Mouse (Mus musculus) cerebral cortex, adult 2 months (tissue): ENCODE measurements around the gene Olfr313.

Experiments used
- WGBS: fragments of 180-500 bp; shearing (Covaris S2); methylation state at CpG from one replicate; pipeline ENCODE4 v1.1.7; 2018; 5-methylcytosine and 5-hydroxymethylcytosine counted together

Olfr313 gene

GRCm38 (mm10) chr11:58814700-58815099 lies at the start of gene Olfr313:
Gene Olfr313 (plus strand): TSS chr11:58815000.
- 59% methylated on average over 1 of the region's 1 CpGs for WGBS

DNA sequence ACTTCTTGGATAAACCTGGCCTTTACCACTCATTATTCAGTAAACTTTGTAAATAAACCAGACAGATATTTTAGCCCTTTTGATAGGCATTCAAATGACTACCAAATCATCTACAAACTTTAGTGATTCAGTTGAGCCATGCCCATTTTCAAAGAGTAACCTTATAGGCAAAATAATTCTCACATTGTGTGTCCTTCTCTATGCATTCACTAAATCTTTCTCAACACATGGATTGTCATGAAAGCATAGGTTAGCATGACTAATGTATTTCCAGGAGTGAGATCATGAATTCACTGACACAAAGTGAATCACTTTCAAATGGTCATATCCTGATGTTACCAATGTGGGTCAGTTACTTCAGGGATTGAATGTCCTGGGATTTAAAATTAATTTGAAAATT lies 41.9 kb upstream of the Olfr313 start, which contains the start of gene Olfr315:
TSS of gene Olfr315 (plus strand) at position 301 of the 400 bp plus-strand sequence.

DNA sequence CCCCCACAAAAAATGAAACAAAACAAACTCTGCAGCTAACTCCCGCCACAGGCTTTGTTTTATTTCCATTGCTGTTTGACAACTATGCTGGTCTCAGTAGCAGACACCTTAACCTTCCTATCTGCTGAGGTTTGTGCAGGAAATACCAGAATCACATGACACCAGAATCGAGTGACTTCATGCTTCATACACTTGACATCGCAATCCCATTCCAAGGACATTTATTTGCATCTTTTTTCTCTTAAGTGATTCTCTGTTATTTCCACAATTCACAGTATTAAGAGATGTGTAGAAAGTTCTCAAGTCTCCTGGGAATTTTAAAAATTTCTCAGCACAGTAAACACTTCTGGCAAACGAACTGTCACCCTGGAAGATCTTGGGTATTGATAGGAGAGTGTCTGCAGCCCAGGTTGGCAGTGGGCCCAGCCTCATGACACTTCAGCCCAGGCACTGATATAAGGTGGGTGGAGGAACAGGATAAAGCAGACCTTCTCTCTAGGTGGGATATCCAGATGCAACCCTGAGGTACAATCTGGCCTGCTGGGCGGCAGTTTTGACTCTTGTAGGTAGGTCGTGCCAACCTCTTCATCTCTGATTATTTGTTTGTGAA lies 32.2 kb upstream of the Olfr313 start, which contains the start of gene Olfr314:
TSS of gene Olfr314 (plus strand) at position 473 of the 610 bp plus-strand sequence.
- WGBS: 84% methylated on average over 6 of the region's 6 CpGs

DNA sequence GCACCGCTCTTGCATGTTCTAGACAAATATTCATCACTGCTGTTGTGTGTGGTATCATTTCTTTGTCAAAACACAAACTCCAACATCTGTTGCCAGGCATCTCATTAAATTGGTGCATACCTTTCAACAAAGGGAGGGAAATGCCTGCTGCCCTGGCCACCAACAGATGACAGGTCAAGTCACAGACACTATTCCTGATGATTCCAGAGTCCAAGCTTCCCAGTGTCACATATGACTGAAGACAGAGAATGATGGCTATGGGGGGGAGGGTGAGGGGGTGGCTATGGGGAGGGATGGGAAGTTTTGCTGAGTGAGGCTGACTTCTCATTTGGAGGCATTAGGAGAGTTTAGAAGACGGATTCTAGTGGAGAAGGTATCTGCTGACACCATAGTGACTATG lies 30.6 kb upstream of the Olfr313 start:
- 76% methylated on average over 2 of the region's 2 CpGs for WGBS

- 88% methylated on average over 10 of the region's 10 CpGs for WGBS
Measured at GRCm38 (mm10) chr11:58787651-58788050, 27.1 kb upstream of the Olfr313 start.

DNA sequence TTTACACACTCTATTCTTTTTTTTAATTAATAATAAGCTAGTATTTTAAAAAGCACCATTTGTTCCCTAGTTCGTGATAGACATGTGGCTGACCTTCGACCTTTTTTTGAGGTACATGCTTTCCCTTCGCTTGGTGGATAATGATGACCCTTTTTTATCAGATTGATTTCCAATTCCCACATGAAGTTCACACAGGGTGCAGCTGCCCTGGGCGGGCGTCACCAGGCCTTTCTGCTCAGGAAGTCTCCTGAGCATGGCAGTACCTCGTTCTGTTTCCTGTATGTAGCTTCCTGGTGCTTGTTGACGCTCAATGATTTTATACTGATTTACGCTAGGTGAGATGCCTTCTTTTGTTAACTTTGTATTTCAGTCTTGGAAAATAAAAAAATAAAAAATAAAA lies 26.5 kb upstream of the Olfr313 start:
- 88% methylated on average over 8 of the region's 8 CpGs for WGBS

GRCm38 (mm10) chr11:58789532-58789931 lies 25.3 kb upstream of the Olfr313 start:
- 34% methylated on average over 3 of the region's 3 CpGs for WGBS

DNA sequence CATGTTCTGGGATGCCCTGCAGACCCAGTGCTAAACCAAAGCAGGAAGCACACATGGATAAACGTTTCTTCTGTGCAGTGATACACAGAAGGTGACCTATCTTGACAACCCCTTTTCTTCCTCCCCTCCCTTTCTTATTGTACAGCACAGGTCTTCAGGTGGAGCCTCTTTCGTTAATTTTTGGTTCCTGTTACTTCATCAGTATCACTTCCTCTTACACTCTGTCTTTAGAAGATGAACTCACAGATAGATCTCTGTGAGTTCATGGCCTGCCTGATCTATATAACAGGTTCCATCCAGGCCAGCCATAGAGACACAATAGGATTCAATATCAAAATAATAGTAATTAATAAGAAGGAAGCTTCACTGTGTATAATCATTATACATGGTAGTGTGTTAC lies 24.7 kb upstream of the Olfr313 start:
- 61% methylated on average over 2 of the region's 2 CpGs for WGBS

- WGBS: 79% methylated on average over 6 of the region's 6 CpGs
Measured at GRCm38 (mm10) chr11:58790646-58791045, 24.2 kb upstream of the Olfr313 start.

- 89% methylated on average over 2 of the region's 2 CpGs for WGBS
Measured at GRCm38 (mm10) chr11:58795856-58796255, 18.9 kb upstream of the Olfr313 start.

DNA sequence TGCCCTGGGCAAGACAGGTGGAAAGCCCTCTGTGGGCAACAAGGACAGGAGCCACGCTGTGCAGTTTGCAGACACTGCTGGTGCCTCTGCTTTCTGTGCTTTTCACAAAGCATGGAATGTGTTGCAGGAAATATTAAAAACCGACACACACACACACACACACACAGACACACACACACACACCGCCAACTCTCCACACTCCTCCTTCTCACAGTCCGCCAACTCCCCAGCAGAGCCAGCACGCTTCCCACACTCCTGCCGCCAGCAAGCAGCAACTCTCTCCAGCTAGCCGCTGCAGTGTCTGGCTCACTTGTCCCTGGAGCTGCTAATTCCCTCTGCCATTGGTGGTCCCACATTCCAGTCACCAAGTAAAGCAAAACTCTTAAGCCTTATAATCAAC lies 17.9 kb upstream of the Olfr313 start:
- 42% methylated on average over 7 of the region's 7 CpGs for WGBS

- WGBS: 52% methylated on average over 5 of the region's 5 CpGs
Measured at GRCm38 (mm10) chr11:58799747-58800146, 15.1 kb upstream of the Olfr313 start.

DNA sequence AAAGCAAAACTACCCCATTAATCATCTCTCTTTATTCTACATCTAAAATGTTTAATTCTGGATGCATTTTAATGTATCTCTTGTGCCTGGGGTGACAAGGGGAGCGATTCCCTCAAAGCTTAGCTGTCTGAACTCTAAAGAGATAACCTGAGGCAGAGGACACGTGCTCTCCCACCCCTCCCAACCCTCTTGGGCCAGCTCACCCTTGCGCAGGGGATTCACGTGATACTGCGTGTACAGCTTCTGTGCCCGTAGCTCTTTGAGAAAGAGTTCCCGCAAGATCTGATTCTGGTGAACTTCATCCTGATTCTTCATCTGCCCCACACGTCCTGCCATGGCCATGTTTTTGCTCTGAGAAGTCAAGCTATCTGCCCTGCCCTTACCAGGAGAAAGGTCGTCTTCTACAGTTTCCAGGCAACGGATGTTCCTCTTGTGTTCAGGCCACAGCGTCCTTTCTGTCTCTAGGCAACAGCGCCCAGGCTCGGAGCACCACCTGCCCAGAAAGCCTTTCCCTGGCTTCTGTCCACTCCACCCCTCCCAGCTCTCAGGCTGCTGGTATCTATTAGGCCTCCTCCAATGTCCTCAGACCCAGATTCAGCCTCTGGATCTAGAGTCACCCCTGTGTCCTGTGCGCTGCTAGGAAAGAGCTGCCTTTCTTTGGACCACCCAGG lies 13.1 kb upstream of the Olfr313 start, which contains the start of gene Fam183b:
TSS of gene Fam183b (minus strand) at position 403 of the 671 bp plus-strand sequence.
- 30% methylated on average over 14 of the region's 14 CpGs for WGBS

- WGBS: 88% methylated on average over 4 of the region's 4 CpGs
Measured at GRCm38 (mm10) chr11:58803871-58804270, 10.9 kb upstream of the Olfr313 start.

DNA sequence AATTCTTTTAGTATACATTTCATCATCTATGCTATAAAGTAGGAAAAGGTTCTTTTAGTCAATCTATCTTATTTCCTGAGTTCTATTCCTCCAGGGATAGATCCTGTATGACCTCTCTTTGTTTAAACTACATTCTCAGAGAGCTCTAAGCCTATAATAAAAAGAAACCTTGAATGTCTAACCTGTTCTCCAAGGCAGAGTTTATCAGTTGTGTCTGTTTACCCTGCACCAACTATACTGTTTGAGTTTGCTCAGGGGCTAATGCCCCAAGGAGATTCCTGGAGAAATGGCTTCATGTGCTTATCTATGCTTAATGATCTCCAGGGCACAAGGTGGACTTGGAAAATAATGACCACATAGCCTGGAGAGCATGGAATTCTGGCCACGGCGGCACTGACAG lies 10.4 kb upstream of the Olfr313 start:
- WGBS: 74% methylated on average over 2 of the region's 2 CpGs

DNA sequence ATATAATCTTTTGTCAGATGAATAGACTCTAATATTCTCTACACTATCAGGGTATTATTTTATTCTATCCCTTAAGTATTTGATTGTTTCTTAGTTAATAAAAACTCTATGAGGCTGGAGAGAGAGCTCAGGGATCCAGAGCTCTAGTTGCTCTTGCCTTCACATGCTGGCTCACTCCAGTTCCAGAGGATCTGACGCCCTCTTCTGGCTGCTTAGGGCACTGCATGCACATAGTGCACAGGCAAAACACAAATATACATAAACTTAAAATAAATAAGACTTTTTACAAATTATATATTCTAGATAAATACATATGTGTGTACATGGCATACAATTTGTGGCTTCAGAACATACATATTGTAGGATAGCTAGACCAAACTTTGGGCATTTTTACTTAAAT lies 2.8 kb upstream of the Olfr313 start:
- WGBS: 5% methylated on average over 1 of the region's 1 CpGs

GRCm38 (mm10) chr11:58815676-58816075 lies 876 bp downstream of the Olfr313 start:
- WGBS: 93% methylated on average over 1 of the region's 1 CpGs

GRCm38 (mm10) chr11:58828937-58829336 lies 14.1 kb downstream of the Olfr313 start, which contains the start of gene Olfr312:
Gene Olfr312 (plus strand): TSS chr11:58829237.

GRCm38 (mm10) chr11:58829764-58830163 lies 15.0 kb downstream of the Olfr313 start:
- WGBS: 86% methylated on average over 3 of the region's 3 CpGs

GRCm38 (mm10) chr11:58832541-58832940 lies 17.7 kb downstream of the Olfr313 start:
- WGBS: 86% methylated on average over 3 of the region's 3 CpGs

GRCm38 (mm10) chr11:58838951-58839350 lies 24.2 kb downstream of the Olfr313 start, which contains the start of gene Olfr311:
Gene Olfr311 (plus strand): TSS chr11:58839251.

DNA sequence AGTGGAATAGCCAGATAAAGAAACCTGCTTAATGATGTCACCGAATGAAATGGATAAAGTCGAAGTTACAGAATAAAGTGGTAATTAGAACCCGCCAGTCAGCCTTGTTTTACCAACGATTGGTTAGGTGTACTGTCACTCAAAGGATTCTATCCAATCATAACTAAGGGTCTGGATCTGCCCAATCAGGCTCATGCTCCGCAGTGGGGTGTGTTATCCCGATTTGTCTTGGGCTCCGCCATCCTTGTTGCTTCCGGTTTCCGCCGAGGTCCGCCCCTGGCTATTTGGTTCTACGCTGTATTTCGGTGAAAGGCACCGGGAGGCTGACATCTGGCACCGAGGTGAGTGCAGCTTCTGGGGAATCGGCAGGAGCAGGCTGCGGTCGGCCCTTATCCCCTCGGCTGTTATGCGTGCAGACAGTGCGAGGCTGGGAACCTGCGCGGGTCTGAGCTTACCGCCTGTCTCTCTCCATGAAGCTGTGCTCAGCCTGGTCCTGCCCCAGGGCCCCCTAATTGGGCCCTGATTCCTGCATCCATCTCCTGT lies 32.2 kb downstream of the Olfr313 start, which contains the start of gene Gm12258:
TSS of gene Gm12258 (plus strand) at position 240 of the 543 bp plus-strand sequence.
- under 1% methylated on average over 24 of the region's 24 CpGs for WGBS

DNA sequence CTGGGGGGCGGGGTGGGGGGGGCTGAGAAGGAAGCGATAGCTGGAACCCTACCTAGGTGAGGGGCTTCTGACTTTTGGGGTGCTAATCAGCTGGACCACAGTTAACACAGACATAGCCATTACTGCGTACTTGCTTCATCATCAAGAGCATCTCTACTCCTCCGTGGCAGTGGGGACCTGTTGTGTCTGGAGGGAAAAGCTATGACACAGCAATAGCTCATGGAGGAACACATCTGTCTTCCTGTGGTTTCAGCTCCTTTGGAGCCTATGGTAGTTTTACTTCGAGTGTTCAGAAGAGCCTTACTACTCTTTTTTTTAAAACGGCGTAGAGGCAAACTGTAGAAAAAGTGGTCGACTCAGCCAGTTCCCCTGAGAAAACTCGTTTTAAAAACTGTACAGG lies 32.8 kb downstream of the Olfr313 start:
- WGBS: 26% methylated on average over 9 of the region's 9 CpGs
